Mouse (Mus musculus): ENCODE measurements around the gene Golt1a.

The Golt1a gene

GRCm38 (mm10) chr1:133309652-133310267 lies at the start of gene Golt1a:
Gene Golt1a (plus strand): TSS chr1:133309800.
- DNase-seq (ENCODE audit: low spot score in 2 of 2): no peak

GRCm38 (mm10) chr1:133262628-133263027 lies 47.0 kb upstream of the Golt1a start:
- no peak for DNase-seq (ENCODE audit: low spot score in 2 of 2)

GRCm38 (mm10) chr1:133263134-133263533 lies 46.5 kb upstream of the Golt1a start:
- no peak for DNase-seq (ENCODE audit: low spot score in 2 of 2)

GRCm38 (mm10) chr1:133264367-133264766 lies 45.2 kb upstream of the Golt1a start:
- no peak for DNase-seq (ENCODE audit: low spot score in 2 of 2)

GRCm38 (mm10) chr1:133265114-133265766 lies 44.4 kb upstream of the Golt1a start:
- DNase-seq (ENCODE audit: low spot score in 2 of 2): no peak

GRCm38 (mm10) chr1:133267094-133267493 lies 42.5 kb upstream of the Golt1a start:
- DNase-seq (ENCODE audit: low spot score in 2 of 2): no peak

- peak in 1 of 2 experiments; percentile 14 for DNase-seq (ENCODE audit: low spot score in 2 of 2)
These were observed 41.6 kb upstream of the Golt1a start for GRCm38 (mm10) chr1:133267813-133268492.

GRCm38 (mm10) chr1:133268503-133268902 lies 41.1 kb upstream of the Golt1a start:
- no peak for DNase-seq (ENCODE audit: low spot score in 2 of 2)

GRCm38 (mm10) chr1:133270336-133270735 lies 39.3 kb upstream of the Golt1a start:
- DNase-seq (ENCODE audit: low spot score in 2 of 2): no peak

GRCm38 (mm10) chr1:133274163-133274562 lies 35.4 kb upstream of the Golt1a start:
- DNase-seq (ENCODE audit: low spot score in 2 of 2): no peak

- no peak for DNase-seq (ENCODE audit: low spot score in 2 of 2)
These were observed 32.6 kb upstream of the Golt1a start for GRCm38 (mm10) chr1:133276983-133277382.

- DNase-seq (ENCODE audit: low spot score in 2 of 2): no peak
These were observed 31.1 kb upstream of the Golt1a start for GRCm38 (mm10) chr1:133278539-133278938.

- DNase-seq (ENCODE audit: low spot score in 2 of 2): no peak
These were observed 30.5 kb upstream of the Golt1a start for GRCm38 (mm10) chr1:133278946-133279631.

GRCm38 (mm10) chr1:133279632-133280093 lies 29.9 kb upstream of the Golt1a start:
- DNase-seq (ENCODE audit: low spot score in 2 of 2): no peak

GRCm38 (mm10) chr1:133280537-133280936 lies 29.1 kb upstream of the Golt1a start:
- no peak for DNase-seq (ENCODE audit: low spot score in 2 of 2)

- no peak for DNase-seq (ENCODE audit: low spot score in 2 of 2)
These were observed 23.7 kb upstream of the Golt1a start for GRCm38 (mm10) chr1:133285907-133286306.

GRCm38 (mm10) chr1:133287051-133287450 lies 22.5 kb upstream of the Golt1a start:
- no peak for DNase-seq (ENCODE audit: low spot score in 2 of 2)

- DNase-seq (ENCODE audit: low spot score in 2 of 2): no peak
These were observed 21.7 kb upstream of the Golt1a start for GRCm38 (mm10) chr1:133287880-133288279.

GRCm38 (mm10) chr1:133291888-133292287 lies 17.7 kb upstream of the Golt1a start:
- DNase-seq (ENCODE audit: low spot score in 2 of 2): no peak

GRCm38 (mm10) chr1:133292608-133293007 lies 17.0 kb upstream of the Golt1a start:
- no peak for DNase-seq (ENCODE audit: low spot score in 2 of 2)

GRCm38 (mm10) chr1:133296376-133296775 lies 13.2 kb upstream of the Golt1a start:
- DNase-seq (ENCODE audit: low spot score in 2 of 2): no peak

- no peak for DNase-seq (ENCODE audit: low spot score in 2 of 2)
These were observed 10.8 kb upstream of the Golt1a start for GRCm38 (mm10) chr1:133298816-133299215.
